Mouse (Mus musculus) megakaryocyte-erythroid progenitor cell, adult 5 weeks (primary cell): ENCODE results near the gene Efs. TPM values are rescaled to one million over a fixed set of nuclear protein-coding genes. Genes with fewer than 3 reads are reported as not detected.

Source experiments
- polyA plus RNA-seq: library from polyadenylated mRNA; stranded (reverse); fragments of >175 nt; gene quantifications from 2 replicates; pipeline ENCODE4 v1.2.3, GENCODE M21; 2012

The Efs gene
- polyA plus RNA-seq, result 0.08 TPM in 1 of 2 replicates, not detected in the other

DNA sequence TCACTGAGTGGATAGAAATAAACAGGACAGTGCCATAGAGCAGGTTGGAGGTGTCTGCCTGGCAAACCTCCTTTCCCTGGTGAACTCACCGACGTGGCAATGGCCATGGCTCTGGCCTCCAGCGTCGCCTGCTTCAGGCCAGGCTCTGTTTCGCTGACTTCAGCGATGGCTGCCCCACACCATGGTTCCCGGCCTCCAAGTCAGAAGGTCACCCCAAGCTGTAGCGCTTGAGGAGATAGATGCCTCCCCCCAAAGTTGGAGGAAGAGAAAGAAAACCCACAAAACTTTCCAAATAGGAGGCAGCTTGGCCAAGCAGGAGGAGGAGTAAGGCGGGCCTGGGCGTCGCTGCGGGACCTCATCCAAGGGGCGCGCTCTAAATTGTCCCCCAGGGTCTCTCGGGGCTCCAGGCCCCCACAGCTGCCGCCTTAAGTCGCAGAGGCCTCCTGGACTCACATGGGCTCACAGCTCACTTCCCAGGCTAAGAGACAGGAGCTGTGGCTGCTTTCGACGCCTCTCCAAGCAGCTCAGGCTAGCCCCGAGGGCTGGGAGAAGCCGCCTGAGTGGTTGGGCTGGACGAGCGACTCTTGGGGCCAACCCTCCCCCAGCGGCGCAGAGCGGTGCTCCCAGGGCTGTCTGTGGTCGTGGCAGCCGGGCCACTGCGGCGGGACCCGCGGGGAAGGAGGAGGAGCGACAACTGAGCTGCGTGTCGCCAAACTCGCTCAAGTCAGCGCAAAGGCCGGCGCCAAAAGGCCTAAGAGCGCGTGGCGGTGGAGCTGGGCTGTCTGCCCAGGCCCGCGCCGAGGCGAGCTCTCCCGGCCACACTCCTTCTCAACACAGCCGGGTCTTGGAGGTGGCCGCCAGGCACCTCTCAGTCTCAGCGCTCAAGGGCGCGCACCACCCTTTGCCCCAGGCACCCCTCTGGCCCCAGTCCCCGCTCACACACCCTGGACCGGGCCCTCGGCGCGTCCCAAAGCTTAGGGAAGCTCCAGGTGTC lies at the start of gene Efs:
Gene Efs (minus strand): TSS at position 778 of the 994 bp plus-strand sequence.

DNA sequence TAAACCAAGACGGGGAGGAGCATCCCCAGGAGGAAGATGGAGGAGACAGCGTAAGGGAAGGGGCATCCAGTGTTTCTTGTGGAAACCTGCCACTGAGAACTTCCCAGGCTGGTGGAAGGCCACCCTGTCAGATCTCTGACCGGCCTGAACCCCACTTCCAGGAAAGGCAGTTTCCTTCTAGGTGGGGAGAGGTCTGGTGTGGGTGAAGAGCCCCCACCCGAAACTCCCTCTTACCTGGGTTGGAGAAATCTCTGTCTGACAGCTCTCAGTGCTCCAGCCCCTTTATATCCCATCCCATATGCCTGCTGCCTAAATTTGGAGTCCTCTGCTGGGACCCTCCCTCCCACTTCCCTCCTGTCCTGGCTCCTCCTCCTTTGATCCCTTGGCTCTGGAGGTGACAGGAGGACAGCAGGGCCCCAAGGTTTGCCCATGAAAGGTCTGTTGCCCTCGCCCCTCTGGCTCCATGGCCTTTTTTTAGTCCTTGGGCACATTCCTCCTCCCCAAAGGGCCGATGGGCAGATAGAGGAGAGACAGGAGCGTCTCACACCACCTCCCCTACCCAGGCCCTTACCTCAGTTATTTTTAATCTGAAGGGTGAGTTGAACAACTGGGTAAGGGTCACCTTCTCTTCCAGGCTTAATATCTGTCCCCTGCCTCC lies 40.5 kb upstream of the Efs start, which contains the start of gene Myh6:
Gene Myh6 (minus strand): TSS at position 608 of the 658 bp plus-strand sequence.

GRCm38 (mm10) chr14:54935904-54936830 lies 10.2 kb upstream of the Efs start, which contains the start of gene Cmtm5:
TSS of gene Cmtm5 (plus strand) at chr14:54936261.

DNA sequence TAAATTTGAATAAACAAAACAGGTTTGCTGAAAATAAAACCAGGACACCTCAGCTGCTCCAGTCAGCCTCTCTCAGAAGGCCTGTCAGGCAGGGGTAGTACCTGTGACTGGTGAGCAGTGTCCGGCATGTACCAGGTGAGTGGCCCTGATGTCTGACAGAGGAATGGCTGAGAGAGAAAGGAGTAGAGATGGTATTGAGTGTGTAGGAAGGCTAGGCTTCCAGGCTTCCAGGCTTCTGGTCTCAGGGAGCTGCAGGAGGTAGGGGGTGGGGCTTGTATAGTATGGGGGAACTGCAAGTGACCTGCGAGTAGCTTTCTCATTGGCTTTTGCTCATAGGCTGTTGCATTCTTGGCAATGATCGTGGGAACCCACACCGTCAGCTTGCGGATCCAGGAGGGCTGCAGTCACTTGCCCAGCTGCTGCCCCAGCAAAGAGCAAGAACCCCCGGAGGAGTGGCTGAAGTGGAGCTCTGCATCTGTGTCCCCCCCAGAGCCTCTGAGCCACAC lies 6.8 kb upstream of the Efs start, which contains the start of gene Il25:
Gene Il25 (plus strand): TSS at position 51 of the 506 bp plus-strand sequence.

DNA sequence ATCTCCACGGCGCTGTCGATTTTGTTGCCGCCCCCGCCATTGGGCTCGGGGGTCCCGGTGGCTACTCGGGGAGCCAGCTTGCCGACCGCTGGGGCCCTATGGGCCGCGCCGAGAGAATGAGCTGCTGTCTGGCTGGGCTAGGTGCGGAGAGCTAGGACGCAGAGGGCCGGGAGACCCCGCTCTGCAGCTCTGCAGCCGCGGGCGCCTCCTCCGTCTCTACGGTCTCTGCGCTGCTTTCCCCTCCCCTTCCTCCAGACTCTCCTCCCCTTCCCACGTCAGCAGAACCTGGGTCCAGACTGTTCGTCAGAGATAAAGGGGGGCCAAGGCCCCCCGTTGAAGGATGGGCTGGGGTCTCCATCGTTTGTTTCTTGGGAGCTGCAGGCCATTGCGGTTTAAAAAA lies 13.0 kb downstream of the Efs start, which contains the start of gene Slc22a17:
Gene Slc22a17 (minus strand): TSS at position 247 of the 400 bp plus-strand sequence.

DNA sequence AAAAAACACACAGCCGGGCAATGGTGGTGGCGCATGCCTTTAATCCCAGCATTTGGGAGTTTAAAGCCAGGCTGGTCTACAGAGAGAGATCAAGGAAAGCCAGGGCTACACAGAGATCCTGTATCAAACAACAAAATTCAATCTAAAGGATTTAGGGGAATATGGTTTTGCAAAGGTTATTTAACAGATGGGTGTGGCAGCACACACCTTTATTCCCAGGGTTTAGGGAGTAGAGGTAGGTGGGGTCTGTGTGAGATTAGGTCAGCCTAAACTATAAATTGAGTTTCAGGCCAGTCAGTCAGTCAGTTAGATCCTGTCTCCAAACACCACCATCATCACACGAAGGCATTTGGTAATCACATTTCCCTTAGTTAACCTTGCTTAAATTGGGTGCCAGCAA lies 33.7 kb downstream of the Efs start, which contains the start of gene Pabpn1:
Gene Pabpn1 (plus strand): TSS at position 301 of the 400 bp plus-strand sequence.

GRCm38 (mm10) chr14:54883154-54884021 lies 42.5 kb downstream of the Efs start, which contains the start of the genes Bcl2l2 and Gm20521:
TSS of gene Bcl2l2 (plus strand) at chr14:54883377.
TSS of gene Gm20521 (plus strand) at chr14:54883441.

DNA sequence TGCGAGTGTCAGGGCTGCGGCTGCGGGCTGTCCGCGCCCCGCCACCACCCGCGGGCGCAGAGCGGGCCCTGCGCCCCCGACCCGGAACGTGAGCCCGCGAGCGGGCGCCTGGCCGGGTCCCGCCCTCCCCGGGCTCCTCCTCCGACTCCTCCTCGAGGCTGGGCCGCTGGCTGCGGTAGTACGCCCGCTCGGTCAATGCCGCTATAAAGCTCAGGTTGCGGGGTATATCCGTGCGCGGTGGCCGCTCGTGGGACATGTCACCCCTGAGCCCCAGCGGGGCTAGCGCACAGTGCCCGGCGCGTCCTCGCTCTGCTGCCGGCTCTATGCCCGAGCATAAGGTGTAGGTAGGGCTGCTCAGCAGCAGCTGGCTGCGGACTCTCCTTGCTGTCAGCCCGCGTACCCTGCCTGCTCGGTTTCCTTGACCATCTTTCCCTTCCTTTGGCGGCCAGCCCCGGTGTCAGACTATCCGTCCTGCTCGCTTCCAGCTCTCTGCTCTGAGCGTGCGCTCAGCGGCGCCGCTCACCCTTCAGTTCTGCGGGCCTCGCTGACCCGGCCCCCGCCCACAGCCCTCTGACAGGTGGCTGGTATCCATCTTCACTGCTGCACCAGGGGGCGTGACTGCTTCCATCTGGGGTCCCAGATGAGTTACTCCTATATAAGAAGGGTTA lies 48.7 kb downstream of the Efs start, which contains the start of gene Ppp1r3e:
Gene Ppp1r3e (minus strand): TSS at position 503 of the 668 bp plus-strand sequence.

GRCm38 (mm10) chr14:54870861-54871260 lies 55.1 kb downstream of the Efs start, which contains the start of gene Homez:
TSS of gene Homez (minus strand) at chr14:54870961.

Other genes starting within 250 kb of the Efs start
- 97.6 and 115 TPM in 2 replicates for gene 1700123O20Rik, start 239.9 kb downstream of the Efs start, polyA plus RNA-seq
- gene Acin1, start 239.2 kb downstream of the Efs start, polyA plus RNA-seq, result 689 and 1,048 TPM in 2 replicates
- 0.06 TPM in 1 of 2 replicates, not detected in the other for gene Gm29776, start 227.3 kb downstream of the Efs start, polyA plus RNA-seq
- gene Cebpe, start 214.0 kb downstream of the Efs start, polyA plus RNA-seq, result 125 and 136 TPM in 2 replicates
- gene Slc7a8, start 144.2 kb downstream of the Efs start, polyA plus RNA-seq, result 4.6 and 7.5 TPM in 2 replicates
- not detected in 2 replicates for gene Rnf212b, start 112.0 kb downstream of the Efs start, polyA plus RNA-seq
- gene Homez, start 55.2 kb downstream of the Efs start, polyA plus RNA-seq, result 2.0 and 2.2 TPM in 2 replicates
- 8.8 and 12.7 TPM in 2 replicates for gene Ppp1r3e, start 48.6 kb downstream of the Efs start, polyA plus RNA-seq
- 25.6 and 34.5 TPM in 2 replicates for gene Bcl2l2, start 42.7 kb downstream of the Efs start, polyA plus RNA-seq
- gene Gm20521, start 42.7 kb downstream of the Efs start, polyA plus RNA-seq, result 0.82 and 5.2 TPM in 2 replicates
- gene Pabpn1, start 33.6 kb downstream of the Efs start, polyA plus RNA-seq, result 282 and 412 TPM in 2 replicates
- 6.5 and 12.9 TPM in 2 replicates for gene Slc22a17, start 13.0 kb downstream of the Efs start, polyA plus RNA-seq
- not detected in 2 replicates for gene Il25, start 6.6 kb upstream of the Efs start, polyA plus RNA-seq
- not detected in 2 replicates for gene Cmtm5, start 10.1 kb upstream of the Efs start, polyA plus RNA-seq
- gene Myh6, start 40.8 kb upstream of the Efs start, polyA plus RNA-seq, result not detected in 2 replicates
- gene Gm17428, start 50.8 kb upstream of the Efs start, polyA plus RNA-seq, result not detected in 2 replicates
- gene Myh7, start 68.5 kb upstream of the Efs start, polyA plus RNA-seq, result not detected in 2 replicates
- gene Ngdn, start 89.3 kb upstream of the Efs start, polyA plus RNA-seq, result 41.1 and 54.2 TPM in 2 replicates
- 7.3 and 10.8 TPM in 2 replicates for gene Zfhx2, start 166.2 kb upstream of the Efs start, polyA plus RNA-seq
- 2.0 and 2.5 TPM in 2 replicates for gene Thtpa, start 168.7 kb upstream of the Efs start, polyA plus RNA-seq
- 19.5 and 24.1 TPM in 2 replicates for gene Ap1g2, start 180.5 kb upstream of the Efs start, polyA plus RNA-seq
- 0.10 and 0.16 TPM in 2 replicates for gene Jph4, start 190.8 kb upstream of the Efs start, polyA plus RNA-seq